Mouse (Mus musculus) spleen, adult 2 months (tissue): ENCODE results near the gene Hmga1. TPM values are rescaled to one million over a fixed set of nuclear protein-coding genes. Genes with fewer than 3 reads are reported as not detected.

ENCODE experiments used
- DNase-seq, 2 experiments: peaks; one replicate each; pipeline versions ENCODE4 v3.0.0 to v3.0.0-alpha.2; 2012 to 2021; ENCODE audit warnings: low spot score in 2 of 2, low read depth in 1 of 2
- H3K27ac ChIP-seq: fragments of 200-500 bp; 2 replicates; pipeline ENCODE4 v1.5.1; 2012; ENCODE audit warnings: low read length, inconsistent platforms; ENCODE audit not compliant: insufficient read depth
- H3K27me3 ChIP-seq: fragments of 200-500 bp; 2 replicates; pipeline ENCODE4 v1.6.1; 2012; ENCODE audit warnings: mild to moderate bottlenecking, moderate library complexity, low read length, inconsistent platforms; ENCODE audit not compliant: control insufficient read depth, insufficient read depth
- H3K36me3 ChIP-seq: fragments of 200-500 bp; 2 replicates; pipeline ENCODE4 v1.6.1; 2012; ENCODE audit warnings: mild to moderate bottlenecking, low read length, inconsistent platforms; ENCODE audit not compliant: control insufficient read depth, insufficient read depth
- H3K4me1 ChIP-seq: fragments of 200-500 bp; 2 replicates; pipeline ENCODE4 v1.6.1; 2011; ENCODE audit warnings: inconsistent platforms; ENCODE audit not compliant: control insufficient read depth, insufficient read depth, insufficient read length
- H3K4me3 ChIP-seq: fragments of 200-500 bp; 2 replicates; pipeline ENCODE4 v1.5.1; 2011; ENCODE audit warnings: mild to moderate bottlenecking, inconsistent platforms; ENCODE audit not compliant: insufficient read depth, insufficient read length; ENCODE audit errors: extremely low read depth
- CTCF ChIP-seq: fragments of 200-500 bp; IDR thresholded peaks from 2 replicates; pipeline ENCODE4 v1.5.1; 2011; ENCODE audit warnings: mild to moderate bottlenecking, inconsistent platforms; ENCODE audit not compliant: insufficient read depth, insufficient read length, insufficient replicate concordance; ENCODE audit errors: extremely low read depth
- POLR2A ChIP-seq: fragments of 200-500 bp; IDR thresholded peaks from 2 replicates; pipeline ENCODE4 v1.6.1; 2011; ENCODE audit warnings: low read depth, low read length, inconsistent platforms
- WGBS: fragments of 180-500 bp; shearing (Covaris S2); methylation state at CpG from one replicate; pipeline ENCODE4 v1.1.7; 2018; 5-methylcytosine and 5-hydroxymethylcytosine counted together
- polyA plus RNA-seq: library from polyadenylated mRNA; depleted of rRNA; stranded (reverse); fragments of >200 nt; gene quantifications from 2 replicates; pipeline ENCODE4 v1.2.3, GENCODE M21; 2012

Hmga1 gene
- polyA plus RNA-seq, 1 experiment = 78.5 TPM

DNA sequence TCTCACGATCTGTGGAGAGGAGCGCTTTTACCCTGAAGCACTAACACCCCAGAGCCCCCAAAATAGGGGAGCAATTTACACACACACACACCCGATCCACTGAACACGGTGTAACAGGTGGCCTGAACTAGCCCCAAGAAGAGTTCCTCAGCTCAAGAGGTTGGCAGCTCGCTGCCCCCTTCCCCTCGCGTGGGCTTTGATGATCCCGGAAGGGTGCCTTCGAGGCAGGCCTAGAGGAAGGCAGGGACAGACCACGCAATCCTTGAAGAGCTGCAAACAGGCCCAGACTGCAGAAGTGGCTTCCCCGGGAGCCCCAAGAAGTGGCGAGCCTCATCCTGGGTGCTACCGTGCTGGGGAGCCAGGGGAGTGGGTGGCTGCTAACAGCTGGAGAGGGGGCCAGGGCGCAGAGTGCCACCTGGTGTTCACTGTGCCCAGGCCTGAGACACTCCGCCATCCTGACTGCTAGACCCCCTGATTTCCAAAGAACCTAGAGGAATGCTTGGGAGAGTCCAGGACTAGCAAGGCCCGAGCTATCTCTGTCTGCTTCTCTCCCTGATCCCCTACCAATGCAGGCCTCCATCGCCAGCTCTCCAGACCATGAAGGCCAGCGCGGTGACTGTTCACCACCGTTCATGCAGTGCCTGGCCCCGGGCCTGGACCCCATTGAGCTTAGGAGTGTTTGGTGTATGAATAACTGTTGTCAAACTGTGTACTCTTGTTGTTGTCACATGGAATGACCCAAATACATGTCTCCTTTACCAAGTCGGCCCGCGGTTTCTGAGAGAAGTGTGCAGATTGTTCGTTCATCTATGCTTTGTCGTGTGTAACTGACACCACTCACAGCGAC lies 42.2 kb upstream of the Hmga1 start:
- DNase-seq = no peak
- TF ChIP-seq CTCF = no peak
- no peak for TF ChIP-seq POLR2A
- no peaks in the 10 kb centered on the region for H3K36me3 ChIP-seq
- H3K27ac ChIP-seq = no peak overlapping the region
- peaks cover 3% of the 10 kb centered on the region; the same call in 1 of the 2 replicates for H3K4me1 ChIP-seq
- no peak overlapping the region for H3K4me3 ChIP-seq
- H3K27me3 ChIP-seq = peaks cover 22% of the 10 kb centered on the region
- WGBS = 47% methylated on average over 27 of the region's 27 CpGs

DNA sequence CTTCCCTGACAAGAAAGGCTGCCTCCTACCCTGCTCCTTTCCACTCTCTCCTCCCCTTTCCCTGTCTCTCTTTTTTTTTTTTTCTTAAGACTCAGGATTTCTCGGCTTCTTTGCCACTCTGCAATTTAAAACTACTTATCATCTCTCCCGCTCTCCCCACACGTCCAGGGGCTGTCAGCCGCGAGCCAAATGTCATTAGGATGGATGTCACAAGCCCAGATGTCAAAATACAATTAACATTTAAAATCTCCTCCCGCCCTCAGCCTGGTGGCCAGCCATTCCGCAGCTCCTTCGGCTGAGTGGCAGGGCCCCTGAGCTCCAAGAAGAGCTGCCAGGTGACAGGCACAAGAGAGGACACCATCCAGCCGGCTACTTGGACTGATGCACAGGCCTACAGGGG lies 38.0 kb upstream of the Hmga1 start:
- Histone ChIP-seq H3K4me3 (no peak overlapping the region), H3K27me3 (peaks cover 10% of the 10 kb centered on the region; the same call in 1 of the 2 replicates), H3K4me1 (peaks cover 1% of the 10 kb centered on the region; the same call in 1 of the 2 replicates), H3K36me3 (no peaks in the 10 kb centered on the region), H3K27ac (no peak overlapping the region)
- 74% methylated on average over 9 of the region's 9 CpGs for WGBS
- DNase-seq = no peak
- no peak for TF ChIP-seq CTCF
- no peak for TF ChIP-seq POLR2A

DNA sequence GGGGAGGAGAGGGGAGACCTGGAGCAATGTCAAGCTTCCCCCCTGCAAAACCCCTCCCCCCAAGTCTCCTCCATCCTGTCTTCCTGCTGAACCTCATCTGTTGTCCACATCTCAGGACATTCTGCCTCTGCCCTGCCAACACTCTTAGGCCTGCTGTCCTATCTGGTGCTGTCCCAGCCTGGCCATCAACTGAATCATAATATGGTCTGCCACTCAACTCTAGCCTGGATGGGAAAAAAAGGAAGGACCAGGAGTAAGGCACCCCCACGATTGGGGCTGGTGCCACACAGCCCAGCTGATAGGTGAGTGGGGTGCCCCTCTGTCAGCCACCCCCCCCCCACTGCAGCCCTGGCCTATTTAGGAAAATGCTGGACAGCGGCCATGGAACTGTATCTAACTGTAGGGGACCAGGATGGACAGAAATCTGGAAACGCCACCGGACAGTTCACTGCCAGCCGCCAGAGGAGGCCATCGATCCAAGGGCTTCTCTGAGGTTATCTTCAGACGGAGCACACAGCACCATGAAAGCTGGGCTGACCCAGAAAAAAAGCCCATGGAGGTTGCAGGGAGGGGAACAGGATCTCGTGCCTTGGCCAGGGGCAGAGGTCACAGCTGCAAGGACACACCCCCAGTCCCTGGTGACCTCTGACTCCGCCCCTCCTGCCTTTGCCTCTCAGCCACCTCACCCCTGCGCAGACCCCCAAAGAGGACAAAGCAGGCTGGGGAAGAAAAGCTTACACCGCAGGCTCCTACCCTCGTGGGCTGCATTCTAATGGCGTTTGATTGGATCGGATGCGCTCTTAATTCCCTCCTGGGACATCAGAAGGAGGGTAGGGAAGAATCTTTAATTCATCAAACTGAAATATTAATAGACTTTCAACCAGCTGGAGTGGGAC lies 37.3 kb upstream of the Hmga1 start:
- no peaks in the 10 kb centered on the region for H3K4me1 ChIP-seq
- TF ChIP-seq CTCF = no peak
- no peak for TF ChIP-seq POLR2A
- no peak overlapping the region for H3K4me3 ChIP-seq
- H3K36me3 ChIP-seq = no peaks in the 10 kb centered on the region
- no peak overlapping the region for H3K27ac ChIP-seq
- 79% methylated on average over 15 of the region's 15 CpGs for WGBS
- H3K27me3 ChIP-seq = peaks cover 7% of the 10 kb centered on the region; the same call in 1 of the 2 replicates
- no peak for DNase-seq

DNA sequence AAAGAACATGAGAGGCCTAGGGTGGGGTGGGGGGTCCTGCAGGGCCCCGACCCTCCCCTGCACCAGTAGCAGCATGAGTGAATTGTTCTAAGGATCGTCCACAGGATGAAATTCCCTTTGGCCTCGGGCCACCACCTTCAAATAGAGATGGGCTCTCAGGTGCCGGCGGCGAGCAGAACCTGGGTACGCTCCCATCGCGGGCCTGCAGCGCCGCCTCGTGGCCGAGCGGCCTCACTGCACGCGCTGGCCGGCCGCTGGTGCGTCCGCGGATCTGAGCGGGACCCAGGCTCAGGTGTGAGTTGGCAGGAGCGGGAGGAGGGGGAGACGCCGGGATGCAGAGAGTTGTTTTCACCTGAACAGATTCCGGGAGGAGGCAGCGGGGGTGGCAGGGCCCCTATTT lies 35.7 kb upstream of the Hmga1 start:
- no peaks in the 10 kb centered on the region for H3K4me1 ChIP-seq

DNA sequence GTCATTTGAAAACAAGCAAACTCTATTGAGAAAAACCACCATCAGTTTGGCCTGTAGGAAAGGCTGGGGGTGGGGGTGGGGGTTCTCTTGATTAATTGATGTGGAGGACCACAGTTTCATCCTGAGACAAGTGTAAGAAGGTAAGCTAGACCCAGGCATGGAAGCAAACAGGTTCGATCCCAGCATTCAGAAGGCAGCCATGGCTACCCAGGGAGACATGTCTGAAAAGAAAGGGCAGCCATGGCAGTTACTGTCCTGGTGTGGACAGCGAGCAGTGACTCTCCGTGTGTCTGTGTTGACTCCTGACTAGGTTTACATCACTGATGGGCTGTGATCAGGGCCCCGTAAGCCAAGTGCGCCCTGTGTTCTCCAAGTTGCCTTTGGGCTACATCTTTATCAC lies 35.0 kb upstream of the Hmga1 start, which contains the start of gene Grm4:
Gene Grm4, minus strand, starts transcription at position 101 of the 400 bp plus-strand sequence.
- H3K4me3 ChIP-seq = no peak within 1 kb of the TSS
- no peaks in the 10 kb centered on the region for H3K36me3 ChIP-seq
- no peak within 1 kb of the TSS for H3K27ac ChIP-seq
- no peaks in the 10 kb centered on the region for H3K4me1 ChIP-seq
- TF ChIP-seq CTCF (no peak), POLR2A (no peak)
- DNase-seq = no peak
- WGBS = 81% methylated on average over 5 of the region's 5 CpGs
- 0 out of 2 replicates have a peak, but pooled peaks cover 4% of the 10 kb centered on the region for H3K27me3 ChIP-seq

More for the DNA sequence above, 35.7 kb upstream of the Hmga1 start:
- DNase-seq = peak in 1 of 2 experiments; percentile 31
- TF ChIP-seq POLR2A (no peak), CTCF (peak; percentile 94)
- Histone ChIP-seq H3K27ac (no peak overlapping the region), H3K36me3 (no peaks in the 10 kb centered on the region), H3K4me3 (no peak overlapping the region), H3K27me3 (0 out of 2 replicates have a peak, but pooled peaks cover 4% of the 10 kb centered on the region)
- 2% methylated on average over 27 of the region's 27 CpGs for WGBS

DNA sequence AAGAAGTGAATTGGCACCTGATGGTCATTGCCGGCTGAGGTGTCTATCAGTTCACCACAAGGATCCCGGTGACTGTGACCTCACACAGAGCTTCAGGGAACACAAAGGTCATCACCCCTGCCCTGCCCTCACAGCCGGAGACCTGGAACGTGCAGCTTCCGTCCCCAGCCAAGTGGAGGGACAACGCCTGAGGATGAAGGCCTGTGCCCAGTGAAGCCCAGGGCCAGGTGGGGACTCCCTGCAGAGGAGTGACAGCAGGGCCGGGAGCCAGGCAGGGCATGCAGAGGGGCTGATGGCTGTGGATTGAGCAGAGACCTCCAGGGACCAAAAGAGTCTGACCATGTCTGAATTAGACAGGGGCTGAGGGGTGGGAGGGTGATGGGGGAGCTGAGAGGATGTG lies 33.2 kb upstream of the Hmga1 start:
- H3K27ac ChIP-seq = no peak overlapping the region
- TF ChIP-seq CTCF = no peak
- TF ChIP-seq POLR2A = no peak
- DNase-seq = no peak
- no peak overlapping the region for H3K4me3 ChIP-seq
- H3K4me1 ChIP-seq = peaks cover 4% of the 10 kb centered on the region; the same call in 1 of the 2 replicates
- no peaks in the 10 kb centered on the region for H3K36me3 ChIP-seq
- 0 out of 2 replicates have a peak, but pooled peaks cover 4% of the 10 kb centered on the region for H3K27me3 ChIP-seq
- 87% methylated on average over 7 of the region's 7 CpGs for WGBS

DNA sequence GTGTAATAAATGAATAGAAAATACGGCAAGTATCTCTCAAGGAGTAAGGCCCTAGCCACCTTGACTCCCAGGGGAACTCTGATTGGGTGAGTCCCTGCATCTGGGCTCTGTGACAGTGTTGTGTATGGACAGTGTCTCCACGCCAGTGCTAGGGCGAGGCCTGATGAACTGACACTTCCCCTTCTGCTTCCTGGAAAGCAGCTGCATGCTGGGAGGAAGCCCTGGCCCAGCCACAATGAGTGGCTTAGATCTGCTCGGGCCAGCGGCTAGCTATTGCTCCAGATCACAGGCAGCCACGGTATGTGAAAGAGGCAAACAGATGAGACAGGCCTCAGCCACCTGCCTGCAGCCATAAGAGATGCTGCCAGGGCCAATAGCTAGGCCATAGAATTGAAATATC lies 29.1 kb upstream of the Hmga1 start:
- H3K36me3 ChIP-seq = no peaks in the 10 kb centered on the region
- peaks cover 4% of the 10 kb centered on the region; the same call in 1 of the 2 replicates for H3K4me1 ChIP-seq
- H3K27me3 ChIP-seq = no peaks in the 10 kb centered on the region
- H3K27ac ChIP-seq = no peak overlapping the region
- TF ChIP-seq POLR2A (no peak; the same call in 1 of the 2 replicates), CTCF (no peak)
- H3K4me3 ChIP-seq = no peak overlapping the region
- 22% methylated on average over 6 of the region's 6 CpGs for WGBS
- peak in 1 of 2 experiments; percentile 21 for DNase-seq
